Mouse (Mus musculus) cerebellum, postnatal 14 days (tissue): Measurements from ENCODE around the gene Zfp423.

Source experiments
- DNase-seq, 2 experiments: peaks; one replicate each; pipeline ENCODE4 v3.0.0; 2021; ENCODE audit warnings: mixed read lengths in 2 of 2

Gene Zfp423

GRCm38 (mm10) chr8:87959320-87959920, at the start of gene Zfp423:
Gene Zfp423 (minus strand): TSS chr8:87959595.
- DNase-seq: peak; percentile 45 to 54

- no peak for DNase-seq
These were observed 47.4 kb upstream of the Zfp423 start for GRCm38 (mm10) chr8:88006811-88007210.

GRCm38 (mm10) chr8:87984778-87985177, 25.4 kb upstream of the Zfp423 start:
- DNase-seq: no peak

GRCm38 (mm10) chr8:87984032-87984431, 24.6 kb upstream of the Zfp423 start:
- no peak for DNase-seq

GRCm38 (mm10) chr8:87982936-87983335, 23.5 kb upstream of the Zfp423 start:
- DNase-seq: no peak

- DNase-seq: no peak
These were observed 16.0 kb upstream of the Zfp423 start for GRCm38 (mm10) chr8:87975466-87975809.

- DNase-seq: peak; percentile 25 to 46
These were observed 15.5 kb upstream of the Zfp423 start for GRCm38 (mm10) chr8:87974759-87975465.

GRCm38 (mm10) chr8:87974122-87974758, 14.8 kb upstream of the Zfp423 start:
- no peak for DNase-seq

GRCm38 (mm10) chr8:87967866-87968620, 8.6 kb upstream of the Zfp423 start:
- DNase-seq: no peak

GRCm38 (mm10) chr8:87967057-87967820, 7.8 kb upstream of the Zfp423 start:
- no peak for DNase-seq

- peak; percentile 43 to 44 for DNase-seq
These were observed 3.3 kb upstream of the Zfp423 start for GRCm38 (mm10) chr8:87962514-87963225.

- DNase-seq: peak; percentile 88 to 91
These were observed 2.5 kb upstream of the Zfp423 start for GRCm38 (mm10) chr8:87961680-87962513.

GRCm38 (mm10) chr8:87961108-87961507, 1.7 kb upstream of the Zfp423 start:
- DNase-seq: peak; percentile 52 to 70

- peak; percentile 89 to 92 for DNase-seq
These were observed 810 bp upstream of the Zfp423 start for GRCm38 (mm10) chr8:87960061-87960749.

GRCm38 (mm10) chr8:87958451-87959319, 710 bp downstream of the Zfp423 start:
- peak; percentile 80 to 84 for DNase-seq

GRCm38 (mm10) chr8:87957871-87958450, 1.4 kb downstream of the Zfp423 start:
- peak; percentile 42 to 43 for DNase-seq

GRCm38 (mm10) chr8:87956001-87956400, 3.4 kb downstream of the Zfp423 start:
- DNase-seq: peak in 1 of 2 experiments; percentile 37

GRCm38 (mm10) chr8:87953473-87953872, 5.9 kb downstream of the Zfp423 start:
- DNase-seq: no peak

- peak; percentile 47 to 54 for DNase-seq
These were observed 7.1 kb downstream of the Zfp423 start for GRCm38 (mm10) chr8:87952298-87952697.
